Mouse (Mus musculus): ENCODE results near the gene Srrm4. TPM values are rescaled to one million over a fixed set of nuclear protein-coding genes. Genes with fewer than 3 reads are reported as not detected.

Srrm4 gene
- polyA plus RNA-seq, 1 experiment from 2014 or later: 0.27 TPM

- Histone ChIP-seq H3K9ac (no peak overlapping the region), H3K36me3 (no peaks in the 10 kb centered on the region), H3K4me1 (no peaks in the 10 kb centered on the region), H3K27ac (no peak overlapping the region), H3K4me3 (no peak overlapping the region), H3K9me3 (no peaks in the 10 kb centered on the region), H3K27me3 (no peaks in the 10 kb centered on the region; the same call in 1 of the 2 replicates), H3K4me2 (no peak overlapping the region)
- 66% methylated on average over 7 of the region's 7 CpGs for WGBS
- ATAC-seq (ENCODE audit: borderline replicate concordance, extremely low read depth, low FRiP score, low TSS enrichment): no peak
These were observed 21.1 kb downstream of the Srrm4 start for GRCm38 (mm10) chr5:116570566-116570965.

GRCm38 (mm10) chr5:116569629-116570028, 22.0 kb downstream of the Srrm4 start:
- no peak for ATAC-seq (ENCODE audit: borderline replicate concordance, extremely low read depth, low FRiP score, low TSS enrichment)
- Histone ChIP-seq H3K9ac (no peak overlapping the region), H3K27ac (no peak overlapping the region), H3K4me1 (no peaks in the 10 kb centered on the region), H3K36me3 (no peaks in the 10 kb centered on the region), H3K27me3 (no peaks in the 10 kb centered on the region; the same call in 1 of the 2 replicates), H3K4me2 (no peak overlapping the region), H3K9me3 (no peaks in the 10 kb centered on the region), H3K4me3 (no peak overlapping the region)
- 9% methylated on average over 9 of the region's 9 CpGs for WGBS

GRCm38 (mm10) chr5:116568050-116568449, 23.6 kb downstream of the Srrm4 start:
- WGBS: 74% methylated on average over 2 of the region's 2 CpGs
- no peaks in the 10 kb centered on the region for H3K4me1 ChIP-seq
- no peaks in the 10 kb centered on the region for H3K36me3 ChIP-seq
- H3K27me3 ChIP-seq: no peaks in the 10 kb centered on the region; the same call in 1 of the 2 replicates
- no peak for ATAC-seq (ENCODE audit: borderline replicate concordance, extremely low read depth, low FRiP score, low TSS enrichment)
- no peak overlapping the region for H3K9ac ChIP-seq
- no peak overlapping the region for H3K4me3 ChIP-seq
- H3K9me3 ChIP-seq: no peaks in the 10 kb centered on the region
- no peak overlapping the region for H3K27ac ChIP-seq
- H3K4me2 ChIP-seq: no peak overlapping the region

GRCm38 (mm10) chr5:116567298-116567697, 24.3 kb downstream of the Srrm4 start:
- Histone ChIP-seq H3K4me1 (no peaks in the 10 kb centered on the region), H3K4me2 (no peak overlapping the region), H3K36me3 (no peaks in the 10 kb centered on the region), H3K27ac (no peak overlapping the region), H3K4me3 (no peak overlapping the region), H3K27me3 (no peaks in the 10 kb centered on the region; the same call in 1 of the 2 replicates), H3K9me3 (no peaks in the 10 kb centered on the region), H3K9ac (no peak overlapping the region)
- ATAC-seq (ENCODE audit: borderline replicate concordance, extremely low read depth, low FRiP score, low TSS enrichment): no peak
- 82% methylated on average over 8 of the region's 8 CpGs for WGBS

DNA sequence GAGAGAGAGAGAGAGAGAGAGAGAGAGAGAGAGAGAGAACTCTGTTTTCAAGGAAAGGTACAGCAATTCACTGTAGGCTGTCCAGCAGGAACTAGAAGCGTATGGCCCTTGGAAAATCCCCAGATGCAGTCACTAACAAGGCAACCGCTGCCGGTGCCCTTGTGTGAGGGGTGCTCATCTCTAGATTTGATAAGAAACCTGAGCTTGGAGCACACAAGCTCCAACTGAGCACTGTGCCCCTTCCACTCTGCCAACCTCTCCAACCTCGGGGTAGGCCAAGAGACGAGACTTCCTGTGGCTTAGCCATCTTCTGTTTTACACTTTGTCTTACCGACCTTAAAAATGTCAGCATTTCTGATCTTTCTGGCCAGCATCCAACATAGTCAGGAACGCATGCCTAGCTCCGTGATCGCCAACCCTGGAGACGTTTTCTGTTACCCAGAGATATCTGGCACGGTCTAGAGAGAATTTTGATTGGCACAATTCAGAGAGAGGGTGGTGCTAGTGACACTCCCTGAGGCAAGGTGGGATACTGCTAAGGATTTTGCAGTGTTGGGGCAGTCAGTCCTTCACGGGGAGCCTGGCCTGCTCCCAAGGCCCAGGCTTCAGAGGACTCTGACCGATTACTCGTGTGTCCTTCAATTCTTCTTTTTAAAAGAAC, 25.1 kb downstream of the Srrm4 start:
- H3K4me1 ChIP-seq: no peaks in the 10 kb centered on the region
- no peak overlapping the region for H3K4me3 ChIP-seq
- H3K27ac ChIP-seq: no peak overlapping the region
- H3K36me3 ChIP-seq: no peaks in the 10 kb centered on the region
- 59% methylated on average over 14 of the region's 14 CpGs for WGBS
- H3K9me3 ChIP-seq: no peaks in the 10 kb centered on the region
- no peaks in the 10 kb centered on the region; the same call in 1 of the 2 replicates for H3K27me3 ChIP-seq
- ATAC-seq (ENCODE audit: borderline replicate concordance, extremely low read depth, low FRiP score, low TSS enrichment): no peak
- no peak overlapping the region for H3K9ac ChIP-seq
- no peak overlapping the region for H3K4me2 ChIP-seq

GRCm38 (mm10) chr5:116565573-116565972, 26.0 kb downstream of the Srrm4 start:
- Histone ChIP-seq H3K27me3 (no peaks in the 10 kb centered on the region), H3K4me3 (no peak overlapping the region), H3K27ac (no peak overlapping the region), H3K4me2 (no peak overlapping the region), H3K4me1 (no peaks in the 10 kb centered on the region), H3K9ac (no peak overlapping the region), H3K36me3 (no peaks in the 10 kb centered on the region), H3K9me3 (no peaks in the 10 kb centered on the region)
- 82% methylated on average over 9 of the region's 9 CpGs for WGBS
- ATAC-seq (ENCODE audit: borderline replicate concordance, extremely low read depth, low FRiP score, low TSS enrichment): no peak

GRCm38 (mm10) chr5:116564391-116564790, 27.2 kb downstream of the Srrm4 start:
- Histone ChIP-seq H3K9ac (no peak overlapping the region), H3K27me3 (no peaks in the 10 kb centered on the region)

DNA sequence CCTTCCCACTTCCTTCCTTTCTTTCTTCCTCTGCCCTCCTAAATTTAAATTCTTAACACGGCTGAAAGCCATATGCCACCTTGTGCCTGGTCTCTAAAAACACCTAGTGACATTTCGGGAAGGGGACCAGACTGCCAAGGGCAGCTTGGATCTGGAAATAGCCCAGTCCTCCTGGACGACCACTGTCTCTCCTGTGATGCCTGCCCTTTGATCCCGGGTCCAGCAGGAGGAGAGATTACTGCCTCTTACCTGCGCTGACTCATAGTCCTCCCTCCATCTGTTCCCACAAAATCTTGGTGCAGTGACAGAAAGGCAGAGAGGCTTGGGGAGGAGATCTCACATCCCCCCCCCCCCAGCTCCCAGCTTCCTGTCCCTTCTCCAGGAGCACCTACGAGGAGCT, 27.9 kb downstream of the Srrm4 start:
- Histone ChIP-seq H3K27ac (no peak overlapping the region), H3K9ac (no peak overlapping the region), H3K36me3 (no peaks in the 10 kb centered on the region), H3K4me1 (no peaks in the 10 kb centered on the region), H3K4me3 (no peak overlapping the region), H3K9me3 (no peaks in the 10 kb centered on the region), H3K4me2 (no peak overlapping the region), H3K27me3 (no peaks in the 10 kb centered on the region)
- no peak for ATAC-seq (ENCODE audit: borderline replicate concordance, extremely low read depth, low FRiP score, low TSS enrichment)
- WGBS: 58% methylated on average over 6 of the region's 6 CpGs

More at GRCm38 (mm10) chr5:116564391-116564790, 27.2 kb downstream of the Srrm4 start:
- H3K4me3 ChIP-seq: no peak overlapping the region
- H3K9me3 ChIP-seq: no peaks in the 10 kb centered on the region
- H3K4me2 ChIP-seq: no peak overlapping the region
- no peaks in the 10 kb centered on the region for H3K4me1 ChIP-seq
- no peak for ATAC-seq (ENCODE audit: borderline replicate concordance, extremely low read depth, low FRiP score, low TSS enrichment)
- WGBS: 67% methylated on average over 3 of the region's 3 CpGs
- no peak overlapping the region for H3K27ac ChIP-seq
- no peaks in the 10 kb centered on the region for H3K36me3 ChIP-seq

DNA sequence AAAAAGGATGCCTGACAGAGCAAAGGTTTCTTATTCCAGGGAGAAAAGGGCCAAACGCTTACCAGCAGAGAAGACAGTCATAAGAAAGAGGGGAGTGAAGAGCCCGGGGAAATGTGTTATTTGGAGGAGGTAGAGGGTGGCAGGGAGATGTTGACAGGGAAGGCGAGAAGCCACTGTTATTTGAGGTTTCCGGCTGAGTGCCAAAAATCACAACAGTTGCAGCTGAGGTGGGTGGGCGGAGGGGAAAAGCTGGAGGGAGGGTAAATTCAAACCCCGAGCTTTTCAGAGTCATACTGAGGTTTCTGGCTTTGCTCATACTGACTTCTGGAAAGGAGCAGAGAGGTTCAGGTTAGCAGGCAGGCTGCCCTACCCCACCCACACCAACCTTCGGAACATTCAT, 32.5 kb downstream of the Srrm4 start:
- Histone ChIP-seq H3K9ac (no peak overlapping the region), H3K4me1 (no peaks in the 10 kb centered on the region), H3K27me3 (no peaks in the 10 kb centered on the region), H3K4me2 (no peak overlapping the region), H3K9me3 (no peaks in the 10 kb centered on the region), H3K27ac (no peak overlapping the region), H3K36me3 (no peaks in the 10 kb centered on the region), H3K4me3 (no peak overlapping the region)
- ATAC-seq (ENCODE audit: borderline replicate concordance, extremely low read depth, low FRiP score, low TSS enrichment): no peak
- WGBS: 43% methylated on average over 7 of the region's 7 CpGs

GRCm38 (mm10) chr5:116556614-116557013, 35.0 kb downstream of the Srrm4 start:
- WGBS: 43% methylated on average over 8 of the region's 8 CpGs
- H3K36me3 ChIP-seq: no peaks in the 10 kb centered on the region
- no peak overlapping the region for H3K4me3 ChIP-seq
- ATAC-seq (ENCODE audit: borderline replicate concordance, extremely low read depth, low FRiP score, low TSS enrichment): no peak
- no peak overlapping the region for H3K27ac ChIP-seq
- no peak overlapping the region for H3K9ac ChIP-seq
- H3K9me3 ChIP-seq: no peaks in the 10 kb centered on the region
- no peak overlapping the region for H3K4me2 ChIP-seq
- no peaks in the 10 kb centered on the region for H3K27me3 ChIP-seq
- no peaks in the 10 kb centered on the region for H3K4me1 ChIP-seq

DNA sequence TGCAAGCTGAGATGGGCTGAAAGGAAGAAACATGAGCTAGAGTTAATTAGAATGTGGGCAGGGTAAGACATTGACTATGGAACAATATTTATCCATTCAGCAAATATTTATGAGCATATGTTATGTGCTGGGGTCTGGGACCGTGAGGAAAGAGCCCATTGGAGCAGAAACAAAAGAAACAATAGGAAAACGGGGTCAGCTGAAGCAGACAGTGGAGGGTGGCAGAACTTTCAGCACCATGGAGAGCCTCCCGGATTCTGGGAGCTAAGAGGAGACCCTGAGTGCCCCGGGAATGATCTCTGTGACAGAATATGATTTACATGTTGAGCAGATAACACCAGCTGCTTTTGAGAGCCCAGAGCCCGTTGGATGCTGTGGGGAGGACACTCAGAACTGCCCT, 37.7 kb downstream of the Srrm4 start:
- H3K27me3 ChIP-seq: no peaks in the 10 kb centered on the region
- H3K9ac ChIP-seq: no peak overlapping the region
- no peak overlapping the region for H3K4me3 ChIP-seq
- ATAC-seq (ENCODE audit: borderline replicate concordance, extremely low read depth, low FRiP score, low TSS enrichment): no peak
- H3K9me3 ChIP-seq: no peaks in the 10 kb centered on the region
- H3K4me1 ChIP-seq: no peaks in the 10 kb centered on the region
- 7% methylated on average over 5 of the region's 5 CpGs for WGBS
- H3K36me3 ChIP-seq: no peaks in the 10 kb centered on the region
- no peak overlapping the region for H3K27ac ChIP-seq
- no peak overlapping the region for H3K4me2 ChIP-seq

DNA sequence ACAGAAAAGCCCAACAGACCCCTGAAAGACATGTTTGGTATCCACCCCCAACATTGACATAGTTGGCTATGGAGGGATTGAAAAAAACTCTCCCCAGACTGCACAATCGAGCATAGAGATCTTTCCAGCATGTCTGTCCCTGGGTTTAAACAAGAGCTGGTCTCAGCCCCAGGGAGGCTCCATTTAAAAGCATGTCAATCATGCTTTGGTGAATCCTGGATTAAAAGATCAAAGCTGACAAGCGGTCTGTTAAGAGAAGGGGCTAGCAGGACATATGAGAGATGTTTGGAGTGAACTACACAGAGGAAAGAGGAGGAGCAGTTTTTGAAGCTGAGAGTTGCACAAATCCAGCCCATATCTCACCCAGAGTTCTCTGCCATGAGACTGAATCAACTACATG, 38.5 kb downstream of the Srrm4 start:
- H3K4me2 ChIP-seq: no peak overlapping the region
- H3K4me1 ChIP-seq: no peaks in the 10 kb centered on the region
- no peaks in the 10 kb centered on the region for H3K27me3 ChIP-seq
- no peak overlapping the region for H3K27ac ChIP-seq
- H3K9ac ChIP-seq: no peak overlapping the region
- 53% methylated on average over 2 of the region's 2 CpGs for WGBS
- H3K36me3 ChIP-seq: no peaks in the 10 kb centered on the region
- no peaks in the 10 kb centered on the region for H3K9me3 ChIP-seq
- H3K4me3 ChIP-seq: no peak overlapping the region
- no peak for ATAC-seq (ENCODE audit: borderline replicate concordance, extremely low read depth, low FRiP score, low TSS enrichment)

GRCm38 (mm10) chr5:116552584-116552983, 39.0 kb downstream of the Srrm4 start:
- H3K4me3 ChIP-seq: no peak overlapping the region

More at GRCm38 (mm10) chr5:116552584-116552983, 39.0 kb downstream of the Srrm4 start:
- ATAC-seq (ENCODE audit: borderline replicate concordance, extremely low read depth, low FRiP score, low TSS enrichment): no peak
- no peak overlapping the region for H3K27ac ChIP-seq
- H3K36me3 ChIP-seq: no peaks in the 10 kb centered on the region
- no peak overlapping the region for H3K4me2 ChIP-seq
- no peak overlapping the region for H3K9ac ChIP-seq
- no peaks in the 10 kb centered on the region for H3K4me1 ChIP-seq
- no peaks in the 10 kb centered on the region for H3K9me3 ChIP-seq
- H3K27me3 ChIP-seq: no peaks in the 10 kb centered on the region
